Mouse (Mus musculus): ENCODE data around the gene Ints3. TPM values are rescaled to one million over a fixed set of nuclear protein-coding genes. Genes with fewer than 3 reads are reported as not detected.

The Ints3 gene
- total and polyA plus RNA-seq, 2 experiments from 2014 or later: 20.4 to 71.7 TPM

- WGBS: 84% methylated on average over 3 of the region's 3 CpGs
- Histone ChIP-seq H3K27me3 (ENCODE audit: insufficient read depth, low read length) (no peaks in the 10 kb centered on the region), H3K9me3 (ENCODE audit: low read length) (no peaks in the 10 kb centered on the region), H3K4me3 (ENCODE audit: low read length) (no peak overlapping the region), H3K27ac (no peak overlapping the region), H3K36me3 (ENCODE audit: insufficient read depth, low read length) (peaks cover 77% of the 10 kb centered on the region), H3K4me1 (ENCODE audit: insufficient read depth, low read length) (0 out of 2 replicates have a peak, but pooled peaks cover 2% of the 10 kb centered on the region), H3K4me2 (ENCODE audit: low read depth, low read length) (no peak overlapping the region), H3K9ac (replicated peaks; ENCODE audit: low read length) (no peak overlapping the region)
- DNase-seq (ENCODE audit: low spot score): no peak
- ATAC-seq: no peak
- no peak for TF ChIP-seq CTCF (IDR thresholded peaks at IDR 0.05; ENCODE audit: low read depth)
Observed at GRCm38 (mm10) chr3:90395629-90396028, 37.8 kb downstream of the Ints3 start.

- no peak overlapping the region for H3K4me3 ChIP-seq (ENCODE audit: low read length)
- no peak for ATAC-seq
- H3K4me1 ChIP-seq (ENCODE audit: insufficient read depth, low read length): peaks cover 15% of the 10 kb centered on the region; the same call in 1 of the 2 replicates
- WGBS: 81% methylated on average over 3 of the region's 3 CpGs
- no peak overlapping the region for H3K9ac ChIP-seq (replicated peaks; ENCODE audit: low read length)
- H3K9me3 ChIP-seq (ENCODE audit: low read length): no peaks in the 10 kb centered on the region
- H3K27me3 ChIP-seq (ENCODE audit: insufficient read depth, low read length): no peaks in the 10 kb centered on the region
- peaks cover 53% of the 10 kb centered on the region for H3K36me3 ChIP-seq (ENCODE audit: insufficient read depth, low read length)
- H3K4me2 ChIP-seq (ENCODE audit: low read depth, low read length): no peak overlapping the region
- TF ChIP-seq CTCF (IDR thresholded peaks at IDR 0.05; ENCODE audit: low read depth): no peak
- no peak overlapping the region for H3K27ac ChIP-seq
- DNase-seq (ENCODE audit: low spot score): no peak
Observed at GRCm38 (mm10) chr3:90392661-90393060, 40.8 kb downstream of the Ints3 start.

DNA sequence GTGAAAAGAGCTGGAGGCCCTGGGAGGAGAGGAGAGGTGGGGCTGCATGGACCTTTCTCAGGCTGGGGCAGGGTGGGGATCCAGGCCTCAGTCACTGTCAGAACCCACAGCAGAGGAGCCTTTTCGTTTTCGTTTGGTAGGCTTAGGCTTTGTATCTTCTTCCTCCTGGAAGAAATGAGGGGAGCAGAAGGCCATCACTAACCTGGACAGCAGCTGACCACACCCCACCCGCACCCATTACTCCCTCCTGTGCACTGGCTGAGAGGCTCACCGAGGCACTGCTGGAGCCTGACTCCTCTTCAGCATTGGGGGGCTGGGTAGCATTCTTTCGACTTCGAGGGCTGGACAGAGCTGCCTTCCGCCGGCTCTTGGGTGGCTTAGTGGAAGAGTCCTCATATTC, 41.5 kb downstream of the Ints3 start:
- Histone ChIP-seq H3K27me3 (ENCODE audit: insufficient read depth, low read length) (no peaks in the 10 kb centered on the region), H3K27ac (no peak overlapping the region), H3K9ac (replicated peaks; ENCODE audit: low read length) (0 out of 2 replicates have a peak overlapping the region, but pooled peaks have one; percentile 1), H3K4me2 (ENCODE audit: low read depth, low read length) (no peak overlapping the region), H3K9me3 (ENCODE audit: low read length) (no peaks in the 10 kb centered on the region), H3K36me3 (ENCODE audit: insufficient read depth, low read length) (peaks cover 50% of the 10 kb centered on the region), H3K4me1 (ENCODE audit: insufficient read depth, low read length) (peaks cover 22% of the 10 kb centered on the region; the same call in 1 of the 2 replicates), H3K4me3 (ENCODE audit: low read length) (no peak overlapping the region)
- no peak for TF ChIP-seq CTCF (IDR thresholded peaks at IDR 0.05; ENCODE audit: low read depth)
- DNase-seq (ENCODE audit: low spot score) (no peak), ATAC-seq (no peak)
- 88% methylated on average over 8 of the region's 8 CpGs for WGBS

- DNase-seq (ENCODE audit: low spot score) (no peak), ATAC-seq (no peak)
- WGBS: 62% methylated on average over 4 of the region's 4 CpGs
- Histone ChIP-seq H3K9me3 (ENCODE audit: low read length) (no peaks in the 10 kb centered on the region), H3K4me1 (ENCODE audit: insufficient read depth, low read length) (peaks cover 23% of the 10 kb centered on the region; the same call in 1 of the 2 replicates), H3K9ac (replicated peaks; ENCODE audit: low read length) (no peak overlapping the region), H3K27ac (no peak overlapping the region), H3K36me3 (ENCODE audit: insufficient read depth, low read length) (peaks cover 41% of the 10 kb centered on the region), H3K4me2 (ENCODE audit: low read depth, low read length) (no peak overlapping the region), H3K27me3 (ENCODE audit: insufficient read depth, low read length) (no peaks in the 10 kb centered on the region), H3K4me3 (ENCODE audit: low read length) (no peak overlapping the region)
- TF ChIP-seq CTCF (IDR thresholded peaks at IDR 0.05; ENCODE audit: low read depth): no peak
Observed at GRCm38 (mm10) chr3:90391004-90391403, 42.4 kb downstream of the Ints3 start.

DNA sequence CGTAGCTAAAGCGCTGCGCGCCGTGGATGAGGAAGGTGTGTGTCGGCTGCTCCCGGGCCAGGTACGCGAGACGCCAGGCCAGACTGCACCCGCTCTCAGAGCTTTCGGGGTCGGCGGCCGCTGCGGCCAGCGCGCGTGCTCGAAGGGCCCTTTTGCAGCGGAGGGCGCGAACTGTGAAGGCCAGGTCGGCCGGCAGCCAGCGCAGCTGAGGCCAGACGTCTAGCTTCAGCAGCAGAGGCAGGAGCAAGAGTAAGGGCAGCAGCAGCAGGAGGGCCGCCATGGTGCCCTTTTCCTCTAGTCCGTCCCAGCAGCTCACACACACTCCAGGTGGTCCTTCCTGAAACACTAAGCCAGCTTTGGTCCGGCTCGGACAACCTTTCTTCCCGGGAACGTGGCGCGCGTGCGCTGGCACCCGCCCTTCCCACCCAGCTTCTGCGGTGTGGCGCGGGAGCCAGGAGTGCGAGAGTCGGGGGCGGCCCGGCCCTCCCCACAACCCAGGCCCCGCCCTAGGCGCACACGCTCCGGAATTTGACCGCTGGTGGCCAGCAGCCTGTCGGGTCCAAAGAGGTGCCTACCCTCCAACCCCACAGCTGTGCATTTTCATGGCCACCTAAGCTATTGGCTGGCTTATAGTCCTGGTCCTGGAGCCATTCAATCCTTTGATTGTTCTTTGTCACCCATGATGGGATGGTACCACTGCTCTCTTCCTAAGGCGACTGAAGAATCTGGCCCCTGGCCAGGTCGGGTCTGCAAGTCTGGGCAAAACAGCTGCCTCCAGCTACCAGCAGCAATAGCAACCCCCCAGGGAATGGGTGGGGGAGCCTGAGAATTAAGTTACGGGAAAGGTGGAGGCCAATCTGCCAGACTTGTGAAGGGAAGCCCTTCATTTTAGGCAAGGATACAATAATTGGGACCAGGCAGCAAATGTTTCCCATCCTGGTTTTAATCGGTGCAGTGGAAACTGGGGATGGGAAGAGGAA, 43.6 kb downstream of the Ints3 start, which contains the start of gene Slc27a3:
TSS of gene Slc27a3 (minus strand) at position 428 of the 980 bp plus-strand sequence.
- TF ChIP-seq CTCF (IDR thresholded peaks at IDR 0.05; ENCODE audit: low read depth): 0 out of 2 replicates have a peak, but pooled peaks have one; percentile 6
- WGBS: under 1% methylated on average over 51 of the region's 55 CpGs
- H3K9me3 ChIP-seq (ENCODE audit: low read length): no peaks in the 10 kb centered on the region
- peak within 1 kb of the TSS; percentile 95 for H3K27ac ChIP-seq
- peak within 1 kb of the TSS; percentile 92 for H3K9ac ChIP-seq (replicated peaks; ENCODE audit: low read length)
- H3K4me2 ChIP-seq (ENCODE audit: low read depth, low read length): peak within 1 kb of the TSS; percentile 90
- H3K4me3 ChIP-seq (ENCODE audit: low read length): peak within 1 kb of the TSS; percentile 71
- peaks cover 42% of the 10 kb centered on the region for H3K36me3 ChIP-seq (ENCODE audit: insufficient read depth, low read length)
- peaks cover 23% of the 10 kb centered on the region; the same call in 1 of the 2 replicates for H3K4me1 ChIP-seq (ENCODE audit: insufficient read depth, low read length)
- peak; percentile 75 for DNase-seq (ENCODE audit: low spot score)
- ATAC-seq: peak; percentile 71
- H3K27me3 ChIP-seq (ENCODE audit: insufficient read depth, low read length): no peaks in the 10 kb centered on the region

- WGBS: 5% methylated on average over 53 of the region's 53 CpGs
- TF ChIP-seq CTCF (IDR thresholded peaks at IDR 0.05; ENCODE audit: low read depth): peak; percentile 61
- H3K9me3 ChIP-seq (ENCODE audit: low read length): no peaks in the 10 kb centered on the region
- H3K36me3 ChIP-seq (ENCODE audit: insufficient read depth, low read length): peaks cover 34% of the 10 kb centered on the region
- peaks cover 23% of the 10 kb centered on the region; the same call in 1 of the 2 replicates for H3K4me1 ChIP-seq (ENCODE audit: insufficient read depth, low read length)
- peak overlapping the region; percentile 95 for H3K27ac ChIP-seq
- peak overlapping the region; percentile 71 for H3K4me3 ChIP-seq (ENCODE audit: low read length)
- H3K9ac ChIP-seq (replicated peaks; ENCODE audit: low read length): peak overlapping the region; percentile 92
- peak; percentile 80 for DNase-seq (ENCODE audit: low spot score)
- no peaks in the 10 kb centered on the region for H3K27me3 ChIP-seq (ENCODE audit: insufficient read depth, low read length)
- ATAC-seq: peak; percentile 78
- peak overlapping the region; percentile 90 for H3K4me2 ChIP-seq (ENCODE audit: low read depth, low read length)
Observed at GRCm38 (mm10) chr3:90388726-90389510, 44.5 kb downstream of the Ints3 start.
